Mouse (Mus musculus) forebrain, embryonic 15.5 days (tissue): Measurements from ENCODE around the gene Rangap1. TPM values are rescaled to one million over a fixed set of nuclear protein-coding genes. Genes with fewer than 3 reads are reported as not detected.
A peak's percentile ranks its signal among the peaks of the same experiment; 100 is the strongest.

Experiments
- ATAC-seq: fragments of 200-750 bp; cut with Nextera tagmentation; replicated peaks from 2 replicates; pipeline ENCODE4 v1.8.0; 2017; ENCODE audit warnings: mild to moderate bottlenecking, moderate TSS enrichment, moderate library complexity
- H3K27ac ChIP-seq: fragments of 300-500 bp; sonication (generic); replicated peaks from 2 replicates; pipeline ENCODE4 v1.5.1; 2015; ENCODE audit warnings: mild to moderate bottlenecking, inconsistent platforms
- H3K27me3 ChIP-seq: fragments of 300-500 bp; sonication (generic); 2 replicates; pipeline ENCODE4 v1.6.1; 2015; ENCODE audit warnings: inconsistent platforms
- H3K36me3 ChIP-seq: fragments of 300-500 bp; sonication (generic); 2 replicates; pipeline ENCODE4 v1.6.1; 2015; ENCODE audit warnings: mild to moderate bottlenecking, inconsistent platforms
- H3K4me1 ChIP-seq: fragments of 300-500 bp; sonication (generic); 2 replicates; pipeline ENCODE4 v1.6.1; 2015; ENCODE audit warnings: inconsistent platforms
- H3K4me2 ChIP-seq: fragments of 300-500 bp; sonication (generic); replicated peaks from 2 replicates; pipeline ENCODE4 v1.6.1; 2015; ENCODE audit warnings: mild to moderate bottlenecking, inconsistent platforms
- H3K4me3 ChIP-seq: fragments of 300-500 bp; sonication (generic); 2 replicates; pipeline ENCODE4 v1.5.1; 2015; ENCODE audit warnings: mild to moderate bottlenecking, inconsistent platforms
- H3K9ac ChIP-seq: fragments of 300-500 bp; sonication (generic); replicated peaks from 2 replicates; pipeline ENCODE4 v1.6.1; 2015; ENCODE audit warnings: mild to moderate bottlenecking, inconsistent platforms
- H3K9me3 ChIP-seq: fragments of 300-500 bp; sonication (generic); 2 replicates; pipeline ENCODE4 v1.6.1; 2016; ENCODE audit warnings: inconsistent platforms
- WGBS: fragments of 180-500 bp; shearing (Covaris S2); methylation state at CpG from one replicate; pipeline ENCODE4 v1.1.7; 2015; ENCODE audit warnings: mixed read lengths; 5-methylcytosine and 5-hydroxymethylcytosine counted together
- polyA plus RNA-seq: library from polyadenylated mRNA; unstranded; fragments of >200 nt; fragmentation: Nextera tagmentation; extraction: Ambion mirVana; gene quantifications from 2 replicates; pipeline ENCODE4 v1.2.1, GENCODE M21; 2015

Gene Rangap1
- polyA plus RNA-seq, 1 experiment from 2014 or later: 130 TPM

DNA sequence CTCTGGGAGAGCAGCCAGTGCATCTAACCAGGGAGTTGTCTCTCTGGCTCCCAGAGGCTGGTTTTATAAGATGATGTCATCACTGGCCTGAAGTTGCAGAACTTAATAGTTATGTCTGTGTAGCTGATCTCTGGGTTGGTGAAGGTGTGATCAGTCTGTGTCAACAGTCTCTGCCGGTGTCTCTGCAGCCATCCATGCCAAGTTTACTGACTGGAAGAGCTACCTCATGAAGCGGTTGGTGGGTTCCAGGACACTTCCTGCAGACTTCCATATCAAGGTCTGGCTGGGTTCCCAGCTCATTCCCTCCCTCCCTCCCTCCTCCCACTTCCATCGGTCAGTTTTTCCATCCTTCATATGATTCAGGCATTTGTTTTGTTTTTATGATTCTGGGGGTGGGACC, 68.7 kb downstream of the Rangap1 start:
- Histone ChIP-seq H3K27me3 (no peaks in the 10 kb centered on the region), H3K4me2 (no peak overlapping the region), H3K27ac (no peak overlapping the region), H3K36me3 (peaks cover 55% of the 10 kb centered on the region; the same call in 1 of the 2 replicates), H3K4me3 (no peak overlapping the region), H3K9me3 (no peaks in the 10 kb centered on the region), H3K4me1 (no peaks in the 10 kb centered on the region), H3K9ac (no peak overlapping the region)
- 90% methylated on average over 3 of the region's 3 CpGs for WGBS
- ATAC-seq: no peak

DNA sequence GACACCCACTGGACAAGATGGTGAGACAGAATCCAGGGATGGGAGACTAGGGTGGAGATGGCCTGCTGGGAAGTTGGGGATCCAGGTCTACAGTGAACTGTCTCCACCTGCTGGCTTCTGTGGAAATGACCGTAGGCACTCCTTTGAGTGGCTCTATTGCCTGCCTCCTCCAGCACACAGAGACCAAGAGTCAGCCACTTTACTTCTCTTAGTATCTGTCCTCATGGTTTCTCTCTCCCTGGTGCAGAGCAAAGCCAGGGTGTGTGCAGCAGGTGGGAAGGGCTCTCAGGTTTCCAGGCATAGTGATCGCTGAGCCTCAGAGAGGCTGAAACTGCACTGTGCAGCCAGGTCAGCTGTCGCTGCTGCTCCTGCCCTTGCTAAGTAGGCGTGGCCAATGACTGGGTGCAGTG, 75.1 kb downstream of the Rangap1 start:
- peaks cover 53% of the 10 kb centered on the region for H3K36me3 ChIP-seq
- no peaks in the 10 kb centered on the region for H3K9me3 ChIP-seq

DNA sequence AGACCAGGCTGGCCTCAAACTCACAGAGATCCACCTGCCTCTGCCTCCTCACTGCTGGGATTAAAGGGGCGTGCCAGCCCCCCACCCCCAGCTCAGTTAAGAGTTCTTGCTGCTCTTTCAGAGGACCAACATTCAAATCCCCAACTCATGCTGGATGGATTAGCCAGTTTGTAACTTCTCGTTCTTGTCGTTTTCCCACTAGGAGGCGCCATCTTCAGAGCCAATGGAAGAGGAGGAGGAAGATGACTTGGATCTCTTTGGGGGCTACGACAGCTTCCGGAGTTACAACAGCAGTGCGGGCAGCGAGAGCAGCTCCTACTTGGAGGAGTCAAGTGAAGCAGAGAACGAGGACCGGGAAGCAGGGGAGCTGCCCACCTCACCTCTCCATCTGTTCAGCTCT, 78.4 kb downstream of the Rangap1 start:
- Histone ChIP-seq H3K27me3 (no peaks in the 10 kb centered on the region), H3K36me3 (peaks cover 40% of the 10 kb centered on the region), H3K4me3 (no peak overlapping the region), H3K4me1 (peaks cover 11% of the 10 kb centered on the region), H3K4me2 (no peak overlapping the region), H3K9me3 (no peaks in the 10 kb centered on the region), H3K27ac (no peak overlapping the region), H3K9ac (no peak overlapping the region)
- 94% methylated on average over 10 of the region's 10 CpGs for WGBS
- no peak for ATAC-seq

More for the DNA sequence above, 75.1 kb downstream of the Rangap1 start:
- Histone ChIP-seq H3K27ac (no peak overlapping the region), H3K4me3 (no peak overlapping the region), H3K4me1 (peaks cover under 1% of the 10 kb centered on the region), H3K4me2 (no peak overlapping the region), H3K9ac (no peak overlapping the region), H3K27me3 (no peaks in the 10 kb centered on the region)
- 90% methylated on average over 4 of the region's 4 CpGs for WGBS
- no peak for ATAC-seq

DNA sequence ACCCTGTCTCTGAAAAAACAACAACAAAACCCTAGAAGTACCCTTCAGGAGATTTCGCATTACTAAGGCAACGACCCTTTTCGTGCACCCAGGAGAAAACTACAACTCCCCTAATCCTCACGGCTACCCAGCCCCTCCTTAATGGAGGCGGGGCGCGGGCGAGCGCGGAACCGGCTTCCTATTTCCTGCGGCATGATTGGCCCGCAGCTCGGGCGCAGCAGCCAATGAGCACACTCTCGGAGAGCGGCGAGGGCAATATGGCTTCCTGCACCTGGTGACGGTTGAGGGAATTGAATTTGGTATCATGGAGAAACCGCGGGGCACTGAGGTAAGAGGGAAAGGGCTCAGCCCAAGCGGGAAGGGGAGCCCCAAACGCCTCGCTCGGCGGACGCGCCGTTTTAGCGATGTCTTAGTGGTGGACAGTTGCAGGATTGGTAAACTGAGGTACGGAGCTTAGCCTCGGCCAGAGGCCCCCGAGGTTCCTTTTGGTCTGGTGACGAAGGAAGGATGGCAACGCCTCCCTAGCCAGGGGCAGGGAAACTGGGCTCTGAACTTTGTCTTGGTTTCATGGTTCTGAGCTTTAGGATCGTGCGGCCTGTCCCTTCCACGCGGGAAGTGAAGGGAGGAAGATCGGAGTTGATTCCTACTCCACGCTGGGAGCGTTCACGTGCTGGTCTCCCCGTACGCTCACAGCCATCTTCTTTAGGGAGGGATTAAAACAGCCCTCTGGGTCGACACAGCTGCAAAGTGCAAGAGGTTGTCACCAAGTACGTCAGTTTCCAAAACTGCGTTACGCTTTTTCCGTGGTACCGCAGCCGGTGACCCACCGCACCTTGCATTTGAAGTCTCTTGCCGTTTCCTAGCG, 81.4 kb downstream of the Rangap1 start, which contains the start of gene L3mbtl2:
L3mbtl2 (plus strand) TSS at position 193 of the 865 bp plus-strand sequence.
- Histone ChIP-seq H3K27ac (peak within 1 kb of the TSS; percentile 56; the same call in 1 of the 2 replicates), H3K27me3 (no peaks in the 10 kb centered on the region), H3K4me2 (peak within 1 kb of the TSS; percentile 80), H3K4me1 (peaks cover 11% of the 10 kb centered on the region), H3K9ac (peak within 1 kb of the TSS; percentile 65), H3K9me3 (no peaks in the 10 kb centered on the region), H3K36me3 (peaks cover 21% of the 10 kb centered on the region), H3K4me3 (peak within 1 kb of the TSS; percentile 88)
- under 1% methylated on average over 55 of the region's 55 CpGs for WGBS
- ATAC-seq: peak; percentile 99

DNA sequence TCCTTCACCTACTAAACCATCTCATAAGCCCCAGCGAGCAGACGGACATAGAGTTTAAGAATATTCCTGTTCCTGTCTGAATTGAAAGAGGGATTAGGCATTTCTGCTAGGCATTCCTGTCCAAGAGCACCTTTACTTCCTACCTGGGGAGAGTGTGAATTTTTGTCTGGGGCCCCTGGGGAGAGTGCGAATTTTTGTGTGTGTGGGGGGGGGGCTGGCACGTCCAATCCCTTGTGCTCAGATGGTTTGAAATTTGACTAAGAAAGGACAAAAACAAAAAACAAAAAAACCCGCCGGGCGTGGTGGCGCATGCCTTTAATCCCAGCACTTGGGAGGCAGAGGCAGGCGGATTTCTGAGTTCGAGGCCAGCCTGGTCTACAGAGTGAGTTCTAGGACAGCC, 82.0 kb downstream of the Rangap1 start:
- peaks cover 15% of the 10 kb centered on the region for H3K36me3 ChIP-seq
- H3K4me3 ChIP-seq: peak overlapping the region; percentile 88
- H3K27ac ChIP-seq: no peak overlapping the region
- H3K4me2 ChIP-seq: peak overlapping the region; percentile 35; the same call in 1 of the 2 replicates
- 0 out of 2 replicates have a peak, but pooled peaks have one; percentile 7 for ATAC-seq
- WGBS: 63% methylated on average over 10 of the region's 10 CpGs
- H3K4me1 ChIP-seq: peaks cover 11% of the 10 kb centered on the region
- no peaks in the 10 kb centered on the region for H3K9me3 ChIP-seq
- H3K9ac ChIP-seq: no peak overlapping the region
- no peaks in the 10 kb centered on the region for H3K27me3 ChIP-seq

DNA sequence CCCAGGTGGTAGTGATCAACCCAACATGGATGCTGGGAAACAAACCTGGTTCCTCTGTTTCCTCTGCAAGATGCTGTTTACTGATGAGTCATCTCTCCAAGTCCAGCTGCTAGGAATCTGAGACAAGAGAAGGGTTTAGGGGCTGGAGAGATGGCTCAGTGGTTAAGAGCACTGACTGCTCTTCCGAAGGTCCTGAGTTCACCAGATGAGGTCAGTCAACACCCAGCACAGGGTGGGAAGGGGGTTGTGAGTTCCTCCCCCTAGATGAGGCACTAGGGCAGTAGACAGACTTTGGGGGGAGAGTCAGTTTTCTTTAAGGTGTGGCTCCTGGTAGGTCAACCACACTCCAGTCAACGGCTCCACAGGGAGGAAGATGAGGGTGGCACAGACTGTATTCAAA, 83.6 kb downstream of the Rangap1 start:
- no peak for ATAC-seq
- H3K9ac ChIP-seq: no peak overlapping the region
- H3K36me3 ChIP-seq: no peaks in the 10 kb centered on the region
- H3K27ac ChIP-seq: no peak overlapping the region
- no peaks in the 10 kb centered on the region for H3K9me3 ChIP-seq
- no peak overlapping the region for H3K4me2 ChIP-seq
- H3K4me1 ChIP-seq: peaks cover 11% of the 10 kb centered on the region
- 96% methylated on average over 2 of the region's 2 CpGs for WGBS
- no peaks in the 10 kb centered on the region for H3K27me3 ChIP-seq
- no peak overlapping the region for H3K4me3 ChIP-seq

Other genes starting within 250 kb of the Rangap1 start
- 18.4 and 21.9 TPM in 2 replicates for gene Ep300, start 160.2 kb downstream of the Rangap1 start, polyA plus RNA-seq
- 31.6 and 31.9 TPM in 2 replicates for gene L3mbtl2, start 81.6 kb downstream of the Rangap1 start, polyA plus RNA-seq
- 19.8 and 20.1 TPM in 2 replicates for gene Chadl, start 48.2 kb downstream of the Rangap1 start, polyA plus RNA-seq
- 50.2 and 50.7 TPM in 2 replicates for gene Zc3h7b, start 473 bp downstream of the Rangap1 start, polyA plus RNA-seq
- 31.9 and 32.6 TPM in 2 replicates for gene Tef, start 56.9 kb upstream of the Rangap1 start, polyA plus RNA-seq
- 20.2 and 21.1 TPM in 2 replicates for gene Tob2, start 113.3 kb upstream of the Rangap1 start, polyA plus RNA-seq
- 124 and 128 TPM in 2 replicates for gene Phf5a, start 126.4 kb upstream of the Rangap1 start, polyA plus RNA-seq
- 243 and 244 TPM in 2 replicates for gene Aco2, start 126.8 kb upstream of the Rangap1 start, polyA plus RNA-seq
- gene Polr3h, start 180.7 kb upstream of the Rangap1 start, polyA plus RNA-seq: 89.8 and 91.2 TPM in 2 replicates
- gene Csdc2, start 191.2 kb upstream of the Rangap1 start, polyA plus RNA-seq: 130 and 133 TPM in 2 replicates
- gene Pmm1, start 215.4 kb upstream of the Rangap1 start, polyA plus RNA-seq: 82.5 and 84.5 TPM in 2 replicates
- not detected in 2 replicates for gene 1700029P11Rik, start 235.0 kb upstream of the Rangap1 start, polyA plus RNA-seq
- gene Xrcc6, start 242.3 kb upstream of the Rangap1 start, polyA plus RNA-seq: 58.9 and 59.5 TPM in 2 replicates